Mouse (Mus musculus) c-Kit-positive CD71-negative TER-119-negative erythroid progenitor cells, embryonic 14.5 days (primary cell): ENCODE measurements at regions not wholly inside any gene's neighbourhood (a gene's known extent, or its start where the extent isn't known, plus 50 kb on each side); places are given as distances from the start of the nearest gene placed in this dataset.

Experiments used
- DNase-seq: peaks from one replicate; pipeline ENCODE4 v3.0.0-alpha.2; 2013; ENCODE audit warnings: low read depth

- DNase-seq: no peak
These were observed 135.2 kb upstream of the Car8 start for GRCm38 (mm10) chr4:8374061-8374460.

- no peak for DNase-seq
These were observed 133.2 kb upstream of the Car8 start for GRCm38 (mm10) chr4:8372069-8372468.

GRCm38 (mm10) chr4:8370786-8371185 is 131.9 kb upstream of the Car8 start:
- no peak for DNase-seq

DNA sequence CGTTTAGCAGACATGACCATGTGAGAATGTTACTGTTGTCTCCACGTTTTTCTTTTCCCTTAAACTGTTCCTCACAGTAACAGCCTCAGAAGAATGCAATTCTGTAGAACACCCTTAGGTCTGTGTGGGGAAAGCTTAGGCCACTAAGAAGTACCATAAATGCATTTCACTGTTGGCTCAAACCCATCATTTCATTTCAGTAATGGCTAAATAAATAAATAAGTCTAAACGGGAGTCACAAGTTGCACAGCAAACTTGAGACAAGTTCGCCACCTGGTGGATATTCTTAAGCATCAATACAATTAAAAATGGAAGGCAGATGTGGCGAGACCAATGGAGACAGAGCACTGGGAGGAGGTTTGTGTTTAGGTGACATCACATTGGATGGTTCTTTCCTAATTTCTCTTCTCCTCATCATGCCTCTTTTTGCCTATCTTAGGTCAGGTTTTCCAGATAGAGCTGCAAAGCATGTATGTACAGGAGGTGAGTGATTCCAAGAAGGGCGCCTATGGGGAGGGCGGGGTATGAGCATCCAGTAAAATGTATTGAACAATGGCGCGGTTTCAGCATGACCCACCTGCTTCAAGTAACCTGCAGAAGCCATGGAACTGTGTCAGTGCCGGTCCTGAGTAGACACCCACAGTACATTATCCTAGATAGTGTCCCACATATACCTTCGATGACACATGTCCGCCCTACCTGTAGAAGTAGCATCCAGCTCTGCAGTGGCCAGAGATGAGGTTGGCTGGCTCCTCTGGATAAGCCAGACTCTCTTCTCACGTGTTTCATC is 128.8 kb upstream of the Car8 start:
- peak; percentile 34 for DNase-seq

- DNase-seq: no peak
These were observed 128.1 kb upstream of the Car8 start for GRCm38 (mm10) chr4:8366978-8367377.

GRCm38 (mm10) chr4:8362409-8362808 is 123.6 kb upstream of the Car8 start:
- DNase-seq: no peak

GRCm38 (mm10) chr4:8361931-8362330 is 123.1 kb upstream of the Car8 start:
- DNase-seq: no peak

- no peak for DNase-seq
These were observed 122.5 kb upstream of the Car8 start for GRCm38 (mm10) chr4:8361305-8361704.

GRCm38 (mm10) chr4:8357443-8357842 is 118.6 kb upstream of the Car8 start:
- no peak for DNase-seq

- no peak for DNase-seq
These were observed 103.1 kb upstream of the Car8 start for GRCm38 (mm10) chr4:8341928-8342327.

GRCm38 (mm10) chr4:8309241-8309987 is 70.6 kb upstream of the Car8 start:
- no peak for DNase-seq

DNA sequence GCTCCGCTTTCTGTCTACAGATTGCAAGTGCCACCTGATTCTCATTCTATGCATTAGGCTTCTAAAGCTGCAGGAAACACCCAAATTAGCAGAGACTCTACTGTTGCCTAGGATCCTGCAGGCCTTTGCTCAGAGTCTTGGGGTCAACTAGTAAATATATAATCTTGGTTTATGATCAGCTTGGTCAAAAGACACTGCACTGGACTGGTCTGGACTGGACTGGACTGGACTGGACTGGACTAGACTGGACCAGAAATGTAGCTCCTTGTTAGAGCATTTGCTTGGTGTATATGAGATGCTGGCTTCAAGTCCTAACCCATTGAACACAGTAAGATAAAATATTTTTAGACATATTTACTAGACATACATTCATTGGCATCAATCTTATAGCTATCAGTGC is 53.7 kb upstream of the Car8 start:
- no peak for DNase-seq

DNA sequence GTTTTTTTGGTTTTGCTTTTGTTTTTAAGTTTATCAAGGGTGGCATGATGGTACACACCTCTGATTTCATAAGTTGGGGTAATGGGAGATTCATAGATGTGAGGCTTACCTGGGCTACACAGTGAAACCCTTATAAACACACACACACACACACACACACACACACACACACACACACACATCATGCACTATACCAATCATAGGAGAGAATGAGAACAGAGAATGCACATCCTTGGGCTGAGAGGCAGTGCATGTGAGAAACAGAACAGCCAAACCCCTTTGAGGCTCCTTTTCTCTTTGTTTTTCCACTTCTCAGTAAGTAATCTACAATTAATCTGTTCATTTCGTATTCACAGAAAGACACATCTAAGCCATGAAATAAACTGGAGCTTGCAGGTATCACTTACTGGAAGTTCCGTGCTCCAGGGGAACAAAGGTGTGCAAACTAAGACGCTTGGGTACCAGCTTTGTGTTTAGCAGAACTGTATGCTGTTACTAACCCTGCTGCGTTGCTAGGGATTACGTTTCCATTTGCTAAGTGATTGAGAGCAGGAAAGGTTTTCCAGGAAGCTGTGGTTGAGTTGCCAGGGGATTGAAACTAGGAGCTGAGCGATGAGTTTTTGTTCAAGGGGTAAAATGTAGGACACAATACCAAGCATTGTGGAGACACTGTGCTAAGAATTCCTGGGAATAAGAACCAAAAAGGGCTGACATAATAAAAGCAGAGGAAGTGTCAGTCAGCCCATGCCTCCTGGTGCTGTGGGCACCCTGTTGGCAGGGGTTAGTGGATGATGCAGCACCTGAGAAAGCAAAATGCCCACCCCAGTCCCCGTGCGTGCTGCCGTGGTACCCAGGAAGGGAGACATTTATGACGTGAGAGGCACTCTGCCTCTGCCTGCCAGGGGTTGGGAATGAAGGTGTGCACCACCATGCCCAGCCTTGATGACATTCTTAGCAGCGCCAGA is 53.0 kb upstream of the Car8 start:
- DNase-seq: no peak

DNA sequence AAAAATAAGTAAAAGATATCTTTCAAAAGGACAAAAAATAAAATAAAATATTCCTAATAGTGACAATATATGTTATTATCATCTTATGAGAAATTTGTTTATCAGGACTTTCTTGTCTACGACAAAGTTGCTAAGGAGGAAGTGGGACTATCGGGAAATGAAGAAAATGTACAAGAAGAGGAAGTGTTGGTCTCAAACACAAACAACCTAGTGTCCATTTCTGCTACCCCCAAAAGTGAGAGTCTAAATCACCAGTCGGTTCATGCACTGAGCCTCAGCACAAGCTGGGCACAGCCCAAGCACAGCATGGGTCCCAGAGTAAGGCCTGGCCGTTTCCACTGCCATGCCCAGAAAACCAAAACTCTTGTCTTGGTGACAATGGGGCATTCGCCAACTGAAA is 51.1 kb upstream of the Car8 start:
- DNase-seq: no peak
